Mouse (Mus musculus) ES-Bruce4 (cell line): ENCODE results near the gene Mturn. TPM values are rescaled to one million over a fixed set of nuclear protein-coding genes. Genes with fewer than 3 reads are reported as not detected.

ENCODE experiments used
- H3K27ac ChIP-seq: 2 replicates; pipeline ENCODE4 v1.5.1; 2012; ENCODE audit warnings: low read length, inconsistent platforms; ENCODE audit not compliant: insufficient read depth
- H3K27me3 ChIP-seq: 2 replicates; pipeline ENCODE4 v1.6.1; 2012; ENCODE audit warnings: mild to moderate bottlenecking, low read length, inconsistent platforms; ENCODE audit not compliant: control insufficient read depth, poor library complexity, insufficient read depth, severe bottlenecking
- H3K36me3 ChIP-seq: 2 replicates; pipeline ENCODE4 v1.6.1; 2012; ENCODE audit warnings: inconsistent platforms, mild to moderate bottlenecking, low read length, moderate library complexity; ENCODE audit not compliant: control insufficient read depth, poor library complexity, insufficient read depth, severe bottlenecking
- H3K4me1 ChIP-seq: one replicate; pipeline ENCODE4 v1.8.1; 2011; ENCODE audit warnings: low read length; ENCODE audit not compliant: control insufficient read depth, insufficient read depth
- H3K4me3 ChIP-seq: 2 replicates; pipeline ENCODE4 v1.5.1; 2011; ENCODE audit warnings: low read depth, mild to moderate bottlenecking, low read length
- H3K9ac ChIP-seq: 2 replicates; pipeline ENCODE4 v1.6.1; 2012; ENCODE audit warnings: low read depth, mild to moderate bottlenecking, inconsistent platforms; ENCODE audit not compliant: poor library complexity, severe bottlenecking
- H3K9me3 ChIP-seq: replicated peaks from 2 replicates; pipeline ENCODE4 v1.6.1; 2012; ENCODE audit warnings: mild to moderate bottlenecking, low read length, inconsistent platforms; ENCODE audit not compliant: control insufficient read depth, poor library complexity, insufficient read depth, severe bottlenecking
- CTCF ChIP-seq: IDR thresholded peaks from one replicate; pipeline ENCODE4 v1.8.1; 2011; ENCODE audit warnings: low read depth, low read length
- EP300 ChIP-seq: IDR thresholded peaks from 2 replicates; pipeline ENCODE4 v1.6.1; 2011; ENCODE audit warnings: low read depth, low read length; ENCODE audit not compliant: insufficient read depth
- POLR2A ChIP-seq: IDR thresholded peaks from one replicate; pipeline ENCODE4 v1.8.1; 2011; ENCODE audit warnings: low read length; ENCODE audit not compliant: insufficient read depth
- polyA plus RNA-seq: library from polyadenylated mRNA; stranded (reverse); fragments of >200 nt; gene quantifications from 2 replicates; pipeline ENCODE4 v1.2.4, GENCODE M21; 2011; ENCODE audit warnings: low read depth; ENCODE audit not compliant: missing spikeins, insufficient read depth, insufficient read length

The Mturn gene
- polyA plus RNA-seq, 1 experiment, result 3.8 TPM

- Histone ChIP-seq H3K27me3 (no peaks in the 10 kb centered on the region), H3K4me1 (peaks cover 8% of the 10 kb centered on the region), H3K4me3 (no peak overlapping the region), H3K9me3 (no peaks in the 10 kb centered on the region), H3K36me3 (no peaks in the 10 kb centered on the region), H3K9ac (no peak overlapping the region), H3K27ac (no peak overlapping the region)
- TF ChIP-seq CTCF, result no peak
- no peak for TF ChIP-seq EP300
- no peak for TF ChIP-seq POLR2A
Measured at GRCm38 (mm10) chr6:54669868-54670267, 11.6 kb upstream of the Mturn start.

GRCm38 (mm10) chr6:54672901-54673300 is 8.5 kb upstream of the Mturn start:
- no peak overlapping the region for H3K27ac ChIP-seq
- TF ChIP-seq POLR2A (no peak), EP300 (0 out of 2 replicates have a peak, but pooled peaks have one; percentile 44), CTCF (no peak)
- H3K9me3 ChIP-seq, result no peaks in the 10 kb centered on the region
- H3K9ac ChIP-seq, result no peak overlapping the region
- peaks cover 8% of the 10 kb centered on the region for H3K4me1 ChIP-seq
- H3K4me3 ChIP-seq, result no peak overlapping the region
- no peaks in the 10 kb centered on the region for H3K27me3 ChIP-seq
- H3K36me3 ChIP-seq, result no peaks in the 10 kb centered on the region

- peaks cover 2% of the 10 kb centered on the region for H3K4me1 ChIP-seq
- H3K27ac ChIP-seq, result no peak overlapping the region
- H3K27me3 ChIP-seq, result no peaks in the 10 kb centered on the region
- no peaks in the 10 kb centered on the region for H3K36me3 ChIP-seq
- no peaks in the 10 kb centered on the region for H3K9me3 ChIP-seq
- no peak overlapping the region for H3K4me3 ChIP-seq
- TF ChIP-seq CTCF, result no peak
- TF ChIP-seq POLR2A, result no peak
- no peak for TF ChIP-seq EP300
- no peak overlapping the region for H3K9ac ChIP-seq
Measured at GRCm38 (mm10) chr6:54679686-54680085, 1.7 kb upstream of the Mturn start.

GRCm38 (mm10) chr6:54681746-54682428 is 463 bp downstream of the Mturn start:
- Histone ChIP-seq H3K4me3 (peak overlapping the region; percentile 89), H3K27me3 (no peaks in the 10 kb centered on the region), H3K9ac (peak overlapping the region; percentile 60), H3K36me3 (no peaks in the 10 kb centered on the region), H3K4me1 (peaks cover 2% of the 10 kb centered on the region), H3K27ac (no peak overlapping the region), H3K9me3 (no peaks in the 10 kb centered on the region)
- TF ChIP-seq POLR2A, result peak; percentile 15
- no peak for TF ChIP-seq EP300

- Histone ChIP-seq H3K36me3 (no peaks in the 10 kb centered on the region), H3K27me3 (no peaks in the 10 kb centered on the region), H3K4me1 (peaks cover 2% of the 10 kb centered on the region), H3K9ac (no peak overlapping the region), H3K4me3 (no peak overlapping the region), H3K27ac (no peak overlapping the region), H3K9me3 (no peaks in the 10 kb centered on the region)
- no peak for TF ChIP-seq POLR2A
- no peak for TF ChIP-seq EP300
- no peak for TF ChIP-seq CTCF
Measured at GRCm38 (mm10) chr6:54684085-54684484, 2.7 kb downstream of the Mturn start.

GRCm38 (mm10) chr6:54685103-54685502 is 3.7 kb downstream of the Mturn start:
- Histone ChIP-seq H3K27me3 (no peaks in the 10 kb centered on the region), H3K4me3 (no peak overlapping the region), H3K4me1 (peaks cover 2% of the 10 kb centered on the region), H3K36me3 (no peaks in the 10 kb centered on the region), H3K9me3 (no peaks in the 10 kb centered on the region), H3K9ac (no peak overlapping the region), H3K27ac (no peak overlapping the region)
- TF ChIP-seq POLR2A (no peak), CTCF (no peak), EP300 (no peak)
